Mouse (Mus musculus) megakaryocyte progenitor cell, adult 5-6 weeks (primary cell): Measurements from ENCODE around the gene Arpc3. TPM values are rescaled to one million over a fixed set of nuclear protein-coding genes. Genes with fewer than 3 reads are reported as not detected.

Source experiments
- total RNA-seq, 2 experiments: library from RNA; stranded (forward) in 1 of 2; stranded (reverse) in 1 of 2; fragments of 157-497, 149-512 nt in 1 of 2; fragments of 200-1000 nt in 1 of 2; gene quantifications; 2 replicates each; pipeline versions ENCODE4 v1.2.3 to v1.2.4; 2015 to 2017

The Arpc3 gene
- total RNA-seq, 2 experiments from 2014 or later = 285 to 1,085 TPM

Other genes starting within 250 kb of the Arpc3 start
- 431 and 436 TPM in 2 replicates for gene Ppp1cc, start 233.6 kb upstream of the Arpc3 start, total RNA-seq (2015)
- gene Ppp1cc, start 233.6 kb upstream of the Arpc3 start, total RNA-seq (2017) = 207 and 219 TPM in 2 replicates
- gene Hvcn1, start 185.1 kb upstream of the Arpc3 start, total RNA-seq (2015) = 44.0 and 65.8 TPM in 2 replicates
- 56.6 and 72.3 TPM in 2 replicates for gene Hvcn1, start 185.1 kb upstream of the Arpc3 start, total RNA-seq (2017)
- 5.1 and 6.5 TPM in 2 replicates for gene Tctn1, start 127.4 kb upstream of the Arpc3 start, total RNA-seq (2015)
- 3.7 and 5.1 TPM in 2 replicates for gene Tctn1, start 127.4 kb upstream of the Arpc3 start, total RNA-seq (2017)
- gene Pptc7, start 107.5 kb upstream of the Arpc3 start, total RNA-seq (2015) = 13.5 and 13.9 TPM in 2 replicates
- 13.7 and 16.7 TPM in 2 replicates for gene Pptc7, start 107.5 kb upstream of the Arpc3 start, total RNA-seq (2017)
- 4.3 and 4.4 TPM in 2 replicates for gene Rad9b, start 37.6 kb upstream of the Arpc3 start, total RNA-seq (2015)
- 4.8 and 7.5 TPM in 2 replicates for gene Rad9b, start 37.6 kb upstream of the Arpc3 start, total RNA-seq (2017)
- 129 and 137 TPM in 2 replicates for gene Vps29, start 37.5 kb upstream of the Arpc3 start, total RNA-seq (2015)
- 93.9 and 96.9 TPM in 2 replicates for gene Vps29, start 37.5 kb upstream of the Arpc3 start, total RNA-seq (2017)
- gene Gpn3, start 20.0 kb upstream of the Arpc3 start, total RNA-seq (2015) = 50.4 and 61.9 TPM in 2 replicates
- 45.8 and 47.5 TPM in 2 replicates for gene Gpn3, start 20.0 kb upstream of the Arpc3 start, total RNA-seq (2017)
- gene Fam216a, start 19.5 kb upstream of the Arpc3 start, total RNA-seq (2015) = 31.8 and 41.0 TPM in 2 replicates
- gene Fam216a, start 19.5 kb upstream of the Arpc3 start, total RNA-seq (2017) = 42.1 and 48.5 TPM in 2 replicates
- gene Anapc7, start 29.8 kb downstream of the Arpc3 start, total RNA-seq (2015) = 16.5 and 18.2 TPM in 2 replicates
- gene Anapc7, start 29.8 kb downstream of the Arpc3 start, total RNA-seq (2017) = 23.0 and 31.8 TPM in 2 replicates
- 72.8 and 78.3 TPM in 2 replicates for gene Atp2a2, start 110.3 kb downstream of the Arpc3 start, total RNA-seq (2015)
- 98.4 and 99.1 TPM in 2 replicates for gene Atp2a2, start 110.3 kb downstream of the Arpc3 start, total RNA-seq (2017)
- gene Ift81, start 222.6 kb downstream of the Arpc3 start, total RNA-seq (2015) = 2.7 and 4.5 TPM in 2 replicates
- 1.8 and 6.0 TPM in 2 replicates for gene Ift81, start 222.6 kb downstream of the Arpc3 start, total RNA-seq (2017)